Mouse (Mus musculus): ENCODE measurements around the gene Ywhag. TPM values are rescaled to one million over a fixed set of nuclear protein-coding genes. Genes with fewer than 3 reads are reported as not detected.

Ywhag gene
- total RNA-seq, 2 experiments from 2014 or later = 321 to 334 TPM

DNA sequence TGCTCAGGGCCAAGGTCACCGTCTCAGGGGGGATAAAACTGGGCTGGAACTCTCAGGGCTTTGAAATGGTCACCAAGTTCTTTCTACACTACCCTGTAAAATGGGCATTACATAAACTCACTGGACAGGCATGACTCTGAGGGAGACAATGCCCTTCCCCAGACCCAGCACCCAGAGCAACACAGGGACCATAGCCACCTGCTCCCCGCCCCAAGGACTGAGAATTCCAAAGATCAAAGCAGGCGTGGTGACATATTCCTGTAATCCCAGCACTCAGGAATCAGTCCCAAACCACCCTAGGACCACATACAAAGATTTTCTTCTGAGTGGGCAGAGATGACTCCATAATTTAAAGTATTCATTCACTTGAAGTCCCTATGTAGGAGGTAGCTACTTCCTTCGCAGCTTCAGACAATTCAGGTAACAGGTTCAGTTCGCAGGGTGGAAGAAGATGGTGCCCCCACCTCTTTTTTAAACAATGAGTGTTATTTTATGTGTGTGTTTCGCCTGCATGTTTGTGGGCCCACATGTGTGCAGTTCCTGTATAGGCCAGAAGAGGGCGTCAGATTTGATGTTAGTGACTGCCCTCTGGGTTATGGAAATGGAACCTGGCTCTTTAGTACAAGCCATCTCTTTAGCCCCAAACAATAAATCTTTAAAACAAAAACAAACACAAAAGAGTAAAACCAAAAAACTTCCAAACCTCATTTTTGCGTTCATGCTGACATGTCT is 16.9 kb downstream of the Ywhag start:
- intact Hi-C loops (cut with DNase I) = no loop called here
- no peak for DNase-seq

DNA sequence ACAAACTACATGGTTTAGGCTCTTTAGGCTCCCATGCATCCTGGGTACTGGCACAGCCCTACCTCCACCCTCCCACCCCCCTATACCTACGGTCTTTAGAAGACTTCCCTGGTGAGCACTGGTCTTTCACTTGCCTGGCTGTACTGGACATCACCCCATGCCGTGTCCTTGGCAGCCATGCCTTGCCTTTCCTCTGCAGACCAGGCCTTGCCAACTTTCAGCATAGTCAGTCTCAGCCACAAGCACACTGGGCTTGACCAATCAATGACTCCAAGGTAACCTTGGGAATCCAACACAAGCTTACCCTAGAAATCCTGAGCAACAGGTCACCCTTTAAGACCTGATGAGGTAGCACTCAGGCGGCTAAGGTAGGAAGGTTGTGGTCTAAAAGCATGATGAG is 17.8 kb downstream of the Ywhag start:
- intact Hi-C loops (cut with DNase I) = no loop called here
- DNase-seq = no peak

DNA sequence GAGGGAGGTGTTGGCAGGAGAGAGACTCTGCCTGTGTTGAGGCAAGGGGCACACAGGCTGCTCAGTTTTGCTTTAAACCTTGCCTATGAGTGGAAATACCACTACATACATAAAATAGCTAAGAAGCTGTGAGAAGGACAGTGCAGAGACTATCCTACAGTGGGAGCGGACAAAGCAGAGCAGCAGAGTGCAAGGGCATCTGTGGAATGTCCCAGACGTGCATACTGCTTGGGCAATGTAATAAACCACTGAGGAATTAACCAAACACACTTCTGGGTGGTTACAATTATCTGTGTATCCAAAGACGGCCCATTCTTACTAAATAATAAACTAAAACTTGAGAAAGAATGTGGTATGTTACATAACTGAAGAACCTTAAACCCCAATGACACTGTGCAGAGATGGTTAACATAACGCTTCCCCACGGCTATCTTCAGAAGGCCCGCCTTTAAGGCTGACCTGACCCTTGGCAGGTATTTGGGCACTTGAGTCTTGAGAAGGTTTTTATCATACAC is 18.3 kb downstream of the Ywhag start:
- no peak for DNase-seq
- intact Hi-C loops (cut with DNase I) = no loop called here

DNA sequence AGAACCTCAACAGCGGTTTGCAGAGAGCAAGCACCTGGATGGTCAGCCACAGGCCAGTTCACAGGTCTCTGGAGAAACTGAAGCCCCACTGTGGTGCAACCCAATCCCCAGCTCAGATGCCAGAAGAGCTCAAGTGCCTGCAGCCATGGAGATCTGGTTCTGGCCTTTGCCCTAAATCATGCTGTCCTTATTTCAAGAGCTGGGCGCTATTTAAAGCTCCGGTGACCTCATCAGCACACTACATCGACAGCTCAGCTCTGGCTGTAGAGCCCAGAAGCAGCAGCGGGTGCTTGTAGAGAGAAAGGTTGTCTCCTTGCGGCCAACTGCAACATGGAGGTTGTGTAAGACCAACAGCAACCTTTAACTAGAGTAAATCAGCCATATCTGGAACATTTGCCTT is 20.3 kb downstream of the Ywhag start:
- intact Hi-C loops (cut with DNase I) = no loop called here
- DNase-seq = peak; percentile 83 to 89

DNA sequence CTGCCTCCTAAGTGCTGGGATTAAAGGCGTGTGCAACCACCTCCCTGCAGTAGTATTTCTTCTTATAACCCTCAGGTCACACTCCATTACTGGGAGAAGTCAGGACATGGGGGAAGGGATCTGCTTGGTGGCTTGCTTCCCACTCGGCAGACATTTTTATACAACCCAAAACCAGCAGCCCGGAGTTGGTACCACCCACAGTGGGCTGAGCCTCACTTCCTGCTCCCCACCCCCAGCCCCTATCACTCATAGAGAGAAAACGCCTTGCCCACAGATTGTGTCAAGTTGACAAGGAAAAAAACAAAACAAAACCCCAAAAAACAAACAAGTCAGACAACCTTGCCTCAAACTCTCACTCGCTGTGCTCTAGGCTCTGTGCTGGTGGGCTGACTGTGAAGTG is 21.2 kb downstream of the Ywhag start:
- no peak for DNase-seq
- intact Hi-C loops (cut with DNase I) = loop anchor here (2.0 kb wide), 1 partner anchor 44 kb away; no protein-coding TSS in a partner anchor

DNA sequence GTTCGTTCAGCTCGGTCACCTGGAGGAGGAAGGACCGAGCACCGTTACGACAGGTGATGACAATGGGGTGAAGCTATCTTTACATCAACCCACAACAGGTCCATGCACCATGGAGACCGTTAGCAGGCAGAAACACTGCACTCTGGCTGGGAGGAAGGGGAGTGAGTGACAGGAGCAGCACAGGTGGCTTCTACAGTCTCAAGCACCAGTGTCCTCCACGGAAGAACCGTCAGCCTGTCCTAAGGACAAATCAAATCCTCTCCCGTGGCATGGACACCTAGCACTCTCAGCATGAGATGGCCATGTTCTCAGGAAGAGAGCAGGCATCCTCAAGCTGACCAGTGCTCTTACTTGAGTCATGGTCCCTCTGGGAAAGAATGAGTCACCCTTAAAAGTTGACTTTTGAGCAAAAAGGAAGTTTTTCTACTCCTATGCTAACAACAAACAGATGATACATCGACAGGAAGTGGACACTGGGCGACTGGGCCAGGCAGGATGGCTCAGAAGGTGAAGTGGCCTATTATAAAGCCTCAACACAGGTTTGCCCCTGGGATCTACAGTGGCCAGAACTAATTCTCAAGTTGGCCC is 22.7 kb downstream of the Ywhag start:
- no peak for DNase-seq
- intact Hi-C loops (cut with DNase I) = loop anchor here (2.0 kb wide), 1 partner anchor 45 kb away; no protein-coding TSS in a partner anchor

DNA sequence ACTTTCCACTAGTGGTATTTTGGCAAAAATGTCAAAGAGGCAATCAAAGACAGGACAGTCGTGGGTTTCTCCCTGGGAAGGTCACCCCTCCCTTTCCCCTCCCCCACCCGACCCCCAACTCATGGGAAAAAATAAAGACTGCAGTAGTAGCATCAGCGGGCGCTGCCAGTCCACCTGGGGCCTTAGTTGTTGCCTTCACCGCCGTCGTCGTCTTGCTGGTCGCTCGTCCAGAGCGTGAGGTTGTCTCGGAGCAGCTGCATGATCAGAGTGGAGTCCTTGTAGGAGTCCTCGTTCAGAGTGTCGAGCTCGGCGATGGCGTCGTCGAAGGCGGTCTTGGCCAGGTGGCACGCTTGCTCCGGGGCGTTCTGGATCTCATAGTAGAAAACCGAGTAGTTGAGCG is 23.6 kb downstream of the Ywhag start:
- intact Hi-C loops (cut with DNase I) = no loop called here
- no peak for DNase-seq

DNA sequence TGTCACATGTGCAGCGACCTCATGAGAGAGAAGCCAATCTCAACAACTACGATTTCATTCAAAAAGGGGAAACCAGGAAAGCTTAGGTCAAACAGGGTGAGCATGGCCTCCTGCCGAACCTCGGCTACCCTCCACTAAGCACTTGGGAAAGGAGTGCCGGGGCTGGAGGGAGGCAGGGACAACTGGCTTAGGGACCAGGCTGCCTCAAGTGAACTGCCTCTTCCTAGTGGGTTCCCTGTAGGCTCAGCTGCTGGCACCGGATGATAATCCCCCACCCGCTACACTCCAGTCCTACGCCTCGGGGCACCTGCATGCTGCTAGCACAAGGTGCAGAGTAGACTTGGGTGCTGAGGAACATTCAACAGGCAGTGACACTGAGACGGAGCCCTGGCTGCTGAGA is 24.8 kb downstream of the Ywhag start:
- intact Hi-C loops (cut with DNase I) = no loop called here
- peak; percentile 60 to 68 for DNase-seq

DNA sequence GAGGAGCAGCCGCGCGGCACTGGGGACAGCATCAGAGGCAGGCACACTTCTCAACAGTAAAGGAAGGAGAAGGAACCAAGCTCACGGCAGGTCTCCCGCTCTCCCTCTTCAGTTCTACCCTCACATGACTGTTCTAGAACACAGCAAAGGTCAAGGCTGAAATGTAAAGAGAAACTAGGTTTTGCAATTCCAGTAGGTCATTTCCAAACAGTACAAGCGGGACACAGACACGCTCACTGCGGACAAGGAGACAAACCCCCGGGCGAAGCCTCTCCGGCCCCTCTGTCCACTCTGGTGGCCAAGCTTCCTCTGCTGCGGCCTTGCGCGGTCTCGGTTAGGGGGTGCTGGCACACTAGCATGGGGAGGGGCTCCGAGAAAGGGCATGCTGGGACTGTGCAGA is 25.4 kb downstream of the Ywhag start:
- intact Hi-C loops (cut with DNase I) = no loop called here
- DNase-seq = no peak

DNA sequence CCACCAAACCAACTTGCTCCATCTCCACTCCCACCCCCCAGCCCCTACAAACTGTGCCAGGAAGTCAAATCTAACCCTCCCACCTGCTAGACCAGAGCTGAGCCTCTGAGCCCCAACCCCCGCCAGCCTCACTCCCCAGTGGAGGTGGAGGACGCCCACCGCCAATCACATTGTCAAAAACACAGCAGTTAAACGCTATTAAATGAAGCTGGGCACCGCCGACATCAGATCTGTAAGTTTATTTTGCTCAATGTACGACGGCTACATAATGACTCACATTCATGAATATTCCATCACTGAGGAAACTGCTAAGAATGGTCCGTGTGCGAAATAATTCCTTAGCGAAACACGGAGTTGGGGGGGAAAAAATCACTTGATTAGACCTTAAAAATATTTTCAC is 26.2 kb downstream of the Ywhag start:
- no peak for DNase-seq
- intact Hi-C loops (cut with DNase I) = no loop called here

DNA sequence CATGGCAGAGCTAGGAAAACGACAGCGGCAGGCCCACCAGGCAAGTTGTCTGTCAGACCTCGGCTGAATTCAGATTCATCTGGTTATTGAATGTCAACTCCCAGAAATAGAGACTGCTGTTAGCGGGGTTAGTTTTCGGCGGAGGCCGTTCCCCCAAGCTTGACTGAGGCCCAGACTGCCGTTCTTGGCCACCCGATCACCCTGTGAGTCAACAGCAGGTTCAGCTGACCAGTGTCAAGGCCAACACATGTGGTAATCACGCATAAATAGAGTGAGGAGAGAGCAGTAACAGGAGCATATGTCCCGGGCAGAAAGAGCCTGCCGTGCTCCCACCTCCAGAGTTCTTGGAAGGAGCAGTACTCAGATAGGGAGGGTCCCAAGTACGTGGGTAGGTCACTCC is 27.2 kb downstream of the Ywhag start:
- DNase-seq = peak; percentile 85 to 89
- intact Hi-C loops (cut with DNase I) = no loop called here

DNA sequence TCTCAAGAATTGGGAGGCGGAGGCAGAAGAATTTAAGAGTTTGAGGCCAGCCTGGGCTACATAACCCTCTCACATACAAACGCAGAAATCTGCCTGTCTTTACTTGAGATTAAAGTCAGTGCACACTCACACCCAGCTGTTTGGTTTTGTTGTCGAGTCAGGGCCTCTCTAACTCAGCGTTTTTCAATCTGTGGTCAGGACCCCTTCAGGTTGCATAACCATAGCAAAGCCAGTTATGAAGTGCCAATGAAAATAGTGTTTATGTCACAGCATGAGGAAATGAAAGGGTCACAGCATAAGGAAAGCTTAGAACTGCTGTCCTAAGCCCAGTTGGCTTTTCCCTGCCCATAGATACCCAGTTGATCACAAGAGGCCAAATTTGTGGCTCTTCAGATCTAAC is 27.6 kb downstream of the Ywhag start:
- no peak for DNase-seq
- intact Hi-C loops (cut with DNase I) = no loop called here

DNA sequence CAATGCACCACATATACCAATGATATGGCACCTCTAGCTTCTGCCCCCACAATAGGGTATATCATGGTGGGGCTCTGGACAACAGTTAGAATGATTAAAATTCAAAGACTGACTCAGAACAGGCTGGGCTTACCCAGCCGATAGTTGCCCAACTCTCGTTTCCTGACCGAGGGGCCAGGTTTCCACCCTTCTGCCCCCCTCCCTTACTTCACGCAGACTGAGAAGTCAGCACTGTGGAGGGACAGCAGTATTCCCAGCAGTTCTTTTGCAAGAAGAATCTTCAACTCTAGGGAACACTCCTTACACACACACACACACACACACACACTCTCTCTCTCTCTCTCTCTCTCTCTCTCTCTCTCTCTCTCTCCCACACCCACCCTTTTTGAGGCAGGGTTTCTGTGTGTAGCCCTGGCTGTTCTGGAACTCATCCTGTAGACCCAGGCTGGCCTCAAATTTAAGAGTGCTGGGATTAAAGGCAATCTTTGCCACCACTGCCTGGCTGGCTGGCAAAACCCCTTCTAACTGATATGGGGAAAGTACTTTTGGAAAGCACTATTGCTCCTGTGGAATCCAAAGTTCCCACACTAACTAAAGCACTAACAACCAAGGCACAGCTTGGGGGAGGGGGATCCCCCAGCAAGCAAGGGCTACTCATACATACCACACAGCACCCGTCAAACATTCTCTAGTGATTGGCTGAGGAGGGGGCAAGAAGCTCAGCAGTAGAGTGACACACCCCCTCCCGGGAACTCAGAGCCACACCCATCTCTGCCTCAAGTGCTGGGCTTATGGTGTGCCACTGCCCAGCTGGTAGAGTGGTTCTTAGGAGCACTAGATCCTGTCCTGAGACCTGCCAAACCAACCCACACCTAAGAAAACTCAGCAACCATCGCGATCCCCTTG is 28.8 kb downstream of the Ywhag start:
- no peak for DNase-seq
- intact Hi-C loops (cut with DNase I) = no loop called here

DNA sequence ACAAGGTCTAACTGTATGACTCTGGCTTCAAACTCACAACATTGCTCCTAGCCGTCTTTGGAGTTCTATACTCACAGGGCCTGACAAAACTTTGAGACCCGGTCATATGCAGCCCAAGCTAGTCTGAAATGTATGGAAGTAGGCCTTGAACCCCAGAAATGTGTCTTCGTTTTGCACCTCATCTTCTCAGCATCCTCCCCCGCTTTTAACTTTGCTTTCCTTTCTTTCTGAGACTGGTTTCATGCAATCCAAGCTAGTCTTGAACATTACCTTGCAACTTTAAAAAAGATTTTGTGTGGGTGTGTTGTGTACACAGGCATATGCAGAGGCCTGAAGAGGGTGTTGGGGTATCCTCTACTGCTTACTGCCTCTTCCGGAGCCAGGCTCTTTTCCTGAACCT is 30.2 kb downstream of the Ywhag start:
- DNase-seq = no peak
- intact Hi-C loops (cut with DNase I) = loop anchor here (1.0 to 5.0 kb wide), 2 partner anchors 31 to 78 kb away; partner anchors contain the start of gene Zp3

DNA sequence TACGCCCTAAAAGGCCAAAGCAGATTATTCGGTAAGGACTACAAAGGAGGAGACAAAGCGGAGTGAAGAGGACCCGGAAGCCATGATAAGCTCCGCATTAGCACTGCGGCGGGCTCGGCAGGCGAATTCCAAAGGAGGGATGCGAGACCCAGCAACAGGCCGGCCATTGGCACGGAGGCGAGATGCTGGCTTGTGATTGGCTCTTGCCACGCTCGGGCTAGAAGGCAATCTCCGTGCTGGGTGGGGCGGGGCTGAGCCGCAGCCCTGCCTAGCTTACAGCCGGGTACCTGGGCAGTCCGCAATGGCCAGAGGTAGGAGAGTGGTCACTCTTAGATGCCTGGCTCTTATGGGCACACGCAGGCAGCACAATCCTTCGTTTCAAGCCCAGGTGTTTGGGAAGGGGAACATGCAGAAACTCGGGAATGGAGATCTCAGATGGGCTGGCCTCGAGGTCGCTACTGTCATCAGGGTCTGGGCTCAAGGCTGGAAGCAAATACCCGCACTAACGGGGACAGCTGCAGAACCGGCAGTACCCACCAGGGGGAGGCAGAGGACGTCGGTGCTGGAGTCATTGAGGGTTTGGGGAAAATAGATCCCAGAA is 30.8 kb downstream of the Ywhag start:
- intact Hi-C loops (cut with DNase I) = loop anchor here (1.0 to 5.0 kb wide), 2 partner anchors 32 to 79 kb away; partner anchors contain the start of gene Zp3
- DNase-seq = peak; percentile 95 to 97

DNA sequence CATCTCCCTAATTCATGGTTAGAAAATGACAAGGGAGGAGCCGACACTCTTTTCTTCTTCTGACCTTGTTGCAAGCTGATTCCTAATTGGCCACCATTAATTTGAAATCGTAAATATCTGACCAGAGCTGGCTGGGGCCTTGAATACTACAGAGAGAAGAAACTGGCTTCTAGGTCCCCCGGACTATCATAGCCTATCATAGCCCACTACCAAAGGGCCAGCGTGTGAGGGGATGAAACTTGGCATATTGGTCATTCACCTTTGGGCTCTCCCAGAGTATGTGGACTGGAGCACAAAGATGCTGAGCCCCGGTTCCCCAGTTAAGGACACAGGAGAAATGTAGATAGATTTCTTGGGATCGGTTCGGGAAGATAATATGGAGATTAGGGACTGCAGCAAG is 31.4 kb downstream of the Ywhag start:
- intact Hi-C loops (cut with DNase I) = loop anchor here (5.0 kb wide), 1 partner anchor 79 kb away; the partner anchor contains the start of gene Zp3

DNA sequence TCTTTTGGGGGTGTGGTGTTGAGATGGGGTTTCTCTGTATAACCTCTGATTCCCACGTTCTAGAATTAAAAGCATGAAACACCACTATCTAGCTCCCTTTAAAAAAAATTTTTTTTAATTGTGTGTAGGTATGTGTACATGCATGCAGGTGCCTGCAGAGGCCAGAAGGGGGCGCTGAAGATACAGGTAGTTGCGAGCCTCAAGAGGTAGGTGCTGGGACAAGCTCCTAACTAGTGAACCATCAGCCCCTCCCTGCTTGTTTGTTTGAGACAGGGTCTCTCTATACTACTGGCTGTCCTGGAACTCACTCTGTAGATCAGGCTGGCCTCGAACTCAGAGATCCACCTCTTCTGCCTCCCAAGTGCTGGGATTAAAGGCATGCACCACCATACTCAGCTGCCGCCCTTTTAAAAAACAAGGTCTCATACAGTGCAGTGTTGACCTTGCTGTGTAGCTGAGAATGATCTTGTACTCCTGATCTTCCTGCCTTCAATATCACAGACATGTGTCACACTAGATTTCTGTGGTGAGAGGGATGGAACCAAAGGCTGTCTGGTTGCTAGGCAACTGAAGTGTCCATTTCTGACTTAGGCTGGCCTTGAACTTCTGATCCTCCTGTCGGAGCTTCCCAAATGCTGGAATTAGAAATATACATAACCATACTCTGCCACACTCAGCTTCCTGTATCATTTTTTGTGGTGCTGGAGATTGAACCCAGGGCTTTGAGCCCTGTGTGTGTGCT is 32.9 kb downstream of the Ywhag start:
- no peak for DNase-seq
- intact Hi-C loops (cut with DNase I) = loop anchor here (2.0 to 5.0 kb wide), 3 partner anchors 63 to 159 kb away; partner anchors contain the start of gene Zp3

More for the DNA sequence above, 31.4 kb downstream of the Ywhag start:
- DNase-seq = no peak

DNA sequence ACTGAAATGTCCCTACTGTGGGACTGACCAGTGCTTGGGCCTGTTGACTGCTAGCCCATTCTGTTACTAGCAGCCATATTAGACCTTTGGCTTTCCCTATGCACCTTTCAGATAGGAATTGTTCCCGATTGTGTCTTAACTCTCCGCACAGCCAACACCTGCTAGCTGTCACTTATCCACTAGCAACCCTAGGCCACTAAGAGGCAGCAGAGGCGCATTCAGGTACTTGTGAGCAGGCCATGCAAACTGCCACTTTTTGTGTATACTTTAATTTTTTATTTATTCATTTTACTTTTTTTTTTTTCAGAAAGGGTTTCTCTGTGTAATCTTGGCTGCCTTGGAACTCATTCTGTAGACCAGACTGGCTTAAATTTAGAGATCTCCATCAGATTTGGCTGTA is 33.7 kb downstream of the Ywhag start:
- DNase-seq = no peak
- intact Hi-C loops (cut with DNase I) = loop anchor here (2.0 to 5.0 kb wide), 3 partner anchors 64 to 160 kb away; partner anchors contain the start of gene Zp3

DNA sequence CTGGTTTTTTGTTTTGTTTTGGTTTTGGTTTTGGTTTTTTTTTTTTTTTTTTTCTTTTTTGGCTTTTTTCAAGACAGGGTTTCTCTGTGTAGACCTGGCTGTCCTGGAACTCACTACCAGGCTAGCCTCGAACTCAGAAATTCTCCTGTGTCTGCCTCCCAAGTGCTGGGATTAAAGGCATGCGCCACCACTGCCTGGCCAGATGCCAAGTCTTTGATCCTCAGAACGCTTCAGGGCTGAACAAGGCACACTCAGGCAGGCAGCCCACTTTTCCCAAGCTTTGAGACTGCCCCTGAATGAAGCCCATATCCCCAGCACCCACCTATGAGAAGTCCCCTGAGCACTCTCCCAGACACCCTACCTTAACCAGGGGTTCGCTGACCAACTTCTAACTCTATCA is 34.6 kb downstream of the Ywhag start:
- DNase-seq = no peak
- intact Hi-C loops (cut with DNase I) = loop anchor here (2.0 to 5.0 kb wide), 3 partner anchors 65 to 161 kb away; partner anchors contain the start of gene Zp3

DNA sequence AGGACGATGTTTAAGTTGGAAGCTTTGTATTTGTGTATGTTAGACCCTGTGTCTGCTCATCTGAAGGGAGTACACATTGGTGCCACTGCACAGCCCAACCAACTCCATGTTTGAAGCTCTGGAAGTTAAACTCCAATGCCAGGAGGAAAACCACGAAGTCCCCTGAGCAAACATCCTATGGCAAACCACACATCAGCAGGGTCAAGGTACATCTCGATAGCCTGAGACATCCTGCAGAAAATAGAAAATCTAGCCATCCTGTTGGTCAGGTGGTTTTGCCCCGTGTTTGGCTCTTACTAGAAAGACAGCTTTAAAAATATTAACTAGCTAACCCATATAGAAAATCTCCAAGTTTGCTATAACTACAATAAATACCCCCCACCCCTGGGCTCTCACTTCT is 35.4 kb downstream of the Ywhag start:
- intact Hi-C loops (cut with DNase I) = no loop called here
- no peak for DNase-seq
